Mouse (Mus musculus) layer of hippocampus, postnatal 36 days (tissue): Measurements from ENCODE around the gene Klhl26. TPM values are rescaled to one million over a fixed set of nuclear protein-coding genes. Genes with fewer than 3 reads are reported as not detected.

Experiments
- DNase-seq, 2 experiments: peaks; one replicate each; pipeline ENCODE4 v3.0.0; 2022
- total RNA-seq, 2 experiments: library from RNA; stranded (reverse); gene quantifications; 2 replicates each; pipeline ENCODE4 v1.2.3; 2021

Klhl26 gene
- total RNA-seq, 2 experiments from 2014 or later, result 57.4 to 59.0 TPM

GRCm38 (mm10) chr8:70471856-70472255 is 4.9 kb downstream of the Klhl26 start:
- no peak for DNase-seq

GRCm38 (mm10) chr8:70469938-70470337 is 6.8 kb downstream of the Klhl26 start:
- DNase-seq, result no peak

- no peak for DNase-seq
Observed at GRCm38 (mm10) chr8:70469295-70469916, 7.4 kb downstream of the Klhl26 start.

GRCm38 (mm10) chr8:70468733-70469132 is 8.0 kb downstream of the Klhl26 start:
- no peak for DNase-seq

- no peak for DNase-seq
Observed at GRCm38 (mm10) chr8:70467907-70468306, 8.9 kb downstream of the Klhl26 start.

- no peak for DNase-seq
Observed at GRCm38 (mm10) chr8:70467229-70467725, 9.5 kb downstream of the Klhl26 start.

GRCm38 (mm10) chr8:70466771-70467170 is 10.0 kb downstream of the Klhl26 start:
- DNase-seq, result no peak

GRCm38 (mm10) chr8:70466305-70466704 is 10.5 kb downstream of the Klhl26 start:
- no peak for DNase-seq

- no peak for DNase-seq
Observed at GRCm38 (mm10) chr8:70465701-70466100, 11.1 kb downstream of the Klhl26 start.

GRCm38 (mm10) chr8:70464162-70464561 is 12.6 kb downstream of the Klhl26 start:
- no peak for DNase-seq

GRCm38 (mm10) chr8:70463306-70463705 is 13.5 kb downstream of the Klhl26 start:
- peak; percentile 78 to 79 for DNase-seq

GRCm38 (mm10) chr8:70462516-70462813 is 14.3 kb downstream of the Klhl26 start:
- no peak for DNase-seq

GRCm38 (mm10) chr8:70461765-70462515 is 14.8 kb downstream of the Klhl26 start:
- no peak for DNase-seq

- DNase-seq, result no peak
Observed at GRCm38 (mm10) chr8:70460606-70461005, 16.2 kb downstream of the Klhl26 start.

GRCm38 (mm10) chr8:70460199-70460598 is 16.6 kb downstream of the Klhl26 start:
- DNase-seq, result no peak

GRCm38 (mm10) chr8:70459636-70460035 is 17.1 kb downstream of the Klhl26 start:
- no peak for DNase-seq

- no peak for DNase-seq
Observed at GRCm38 (mm10) chr8:70458462-70458861, 18.3 kb downstream of the Klhl26 start.

GRCm38 (mm10) chr8:70457882-70458281 is 18.9 kb downstream of the Klhl26 start:
- DNase-seq, result no peak

- no peak for DNase-seq
Observed at GRCm38 (mm10) chr8:70456996-70457395, 19.8 kb downstream of the Klhl26 start.

GRCm38 (mm10) chr8:70453852-70454251 is 22.9 kb downstream of the Klhl26 start:
- no peak for DNase-seq

GRCm38 (mm10) chr8:70452196-70452966 is 24.4 kb downstream of the Klhl26 start:
- no peak for DNase-seq

GRCm38 (mm10) chr8:70447639-70448420 is 28.9 kb downstream of the Klhl26 start:
- DNase-seq, result peak; percentile 55 to 63

GRCm38 (mm10) chr8:70445988-70446387 is 30.8 kb downstream of the Klhl26 start:
- DNase-seq, result no peak
